Mouse (Mus musculus) frontal cortex, adult 2 months (tissue): Measurements from ENCODE around the gene Atp1a2. TPM values are rescaled to one million over a fixed set of nuclear protein-coding genes. Genes with fewer than 3 reads are reported as not detected.

Experiments
- polyA plus RNA-seq: library from polyadenylated mRNA; depleted of rRNA; stranded (reverse); fragments of >200 nt; gene quantifications from 2 replicates; pipeline ENCODE4 v1.2.3, GENCODE M21; 2012; rRNA removed

Gene Atp1a2
- polyA plus RNA-seq, 1 experiment, result 562 TPM

Other genes starting within 250 kb of the Atp1a2 start
- gene Nhlh1, start 240.5 kb downstream of the Atp1a2 start, polyA plus RNA-seq, result 0.30 and 0.50 TPM in 2 replicates
- gene Copa, start 215.5 kb downstream of the Atp1a2 start, polyA plus RNA-seq, result 114 and 122 TPM in 2 replicates
- gene Ncstn, start 215.3 kb downstream of the Atp1a2 start, polyA plus RNA-seq, result 82.6 and 88.1 TPM in 2 replicates
- 81.2 and 84.3 TPM in 2 replicates for gene Pex19, start 171.3 kb downstream of the Atp1a2 start, polyA plus RNA-seq
- gene Dcaf8, start 150.0 kb downstream of the Atp1a2 start, polyA plus RNA-seq, result 92.6 and 102 TPM in 2 replicates
- 538 and 542 TPM in 2 replicates for gene Pea15a, start 91.3 kb downstream of the Atp1a2 start, polyA plus RNA-seq
- 1.4 TPM in 2 replicates for gene Casq1, start 78.2 kb downstream of the Atp1a2 start, polyA plus RNA-seq
- gene Atp1a4, start 39.6 kb downstream of the Atp1a2 start, polyA plus RNA-seq, result not detected in 2 replicates
- 230 and 251 TPM in 2 replicates for gene Igsf8, start 36.4 kb downstream of the Atp1a2 start, polyA plus RNA-seq
- gene Kcnj9, start 31.3 kb upstream of the Atp1a2 start, polyA plus RNA-seq, result 102 and 111 TPM in 2 replicates
- gene Kcnj10, start 43.1 kb upstream of the Atp1a2 start, polyA plus RNA-seq, result 112 and 122 TPM in 2 replicates
- 6.6 and 7.2 TPM in 2 replicates for gene Pigm, start 78.5 kb upstream of the Atp1a2 start, polyA plus RNA-seq
- gene Slamf9, start 177.3 kb upstream of the Atp1a2 start, polyA plus RNA-seq, result 1.1 and 1.8 TPM in 2 replicates
- 13.3 and 16.3 TPM in 2 replicates for gene Igsf9, start 183.7 kb upstream of the Atp1a2 start, polyA plus RNA-seq
- 19.1 and 19.9 TPM in 2 replicates for gene Tagln2, start 202.0 kb upstream of the Atp1a2 start, polyA plus RNA-seq
- gene Cfap45, start 222.7 kb upstream of the Atp1a2 start, polyA plus RNA-seq, result 3.4 and 4.5 TPM in 2 replicates